ENCODE assay signal across 9 mouse cellular contexts in genomic region chr3:126609795-126610451, GRCm38 (mm10). TPM values are rescaled to one million over a fixed set of nuclear protein-coding genes. Genes with fewer than 3 reads are reported as not detected.
DNase-seq lines count a peak whose midpoint lies in the region; ATAC-seq and TF ChIP-seq lines count a peak whose summit lies in the region.
"Had no signal": no experiment of that assay in that cellular context is flagged by ENCODE, and none has a peak within 500 bp of the region (broad histone marks: within the 10 kb centered on the region; RNA-seq: fewer than 3 reads in every experiment).

No protein-coding gene starts in this region.

- TF ChIP-seq CTCF in layer of hippocampus, adult 2 months (conservative IDR thresholded peaks at IDR 0.05), result no peak

- WGBS in heart, embryonic 10.5 days, result 40% methylated on average over 14 of the region's 14 CpGs
- 62% methylated on average over 14 of the region's 14 CpGs for WGBS in intestine, embryonic 15.5 days
- 71% methylated on average over 14 of the region's 14 CpGs for WGBS in stomach, embryonic 14.5 days

- no peaks in the 10 kb centered on the region for H3K36me3 ChIP-seq in heart, embryonic 10.5 days
- H3K36me3 ChIP-seq in intestine, embryonic 15.5 days, result no peaks in the 10 kb centered on the region
- H3K36me3 ChIP-seq in stomach, embryonic 14.5 days (ENCODE audit: control insufficient read depth, insufficient read depth, low read length), result no peaks in the 10 kb centered on the region

- H3K4me1 ChIP-seq in heart, embryonic 10.5 days, result peaks cover 51% of the 10 kb centered on the region
- peaks cover 10% of the 10 kb centered on the region; the same call in 1 of the 2 replicates for H3K4me1 ChIP-seq in intestine, embryonic 15.5 days (replicated peaks)
- H3K4me1 ChIP-seq in stomach, embryonic 14.5 days (ENCODE audit: control insufficient read depth, insufficient read depth, low read length), result peaks cover 12% of the 10 kb centered on the region; the same call in 1 of the 2 replicates

- H3K27me3 ChIP-seq in heart, embryonic 10.5 days (ENCODE audit: insufficient read depth, poor library complexity, severe bottlenecking), result no peaks in the 10 kb centered on the region
- H3K27me3 ChIP-seq in intestine, embryonic 15.5 days (replicated peaks), result no peaks in the 10 kb centered on the region
- no peaks in the 10 kb centered on the region for H3K27me3 ChIP-seq in stomach, embryonic 14.5 days (ENCODE audit: control insufficient read depth, insufficient read depth, low read length)

- H3K4me2 ChIP-seq in intestine, embryonic 15.5 days (replicated peaks), result peak overlapping the region; percentile 26; the same call in 1 of the 2 replicates
- no peak overlapping the region for H3K4me2 ChIP-seq in stomach, embryonic 14.5 days (replicated peaks; ENCODE audit: low read depth, low read length)

- H3K9ac ChIP-seq in intestine, embryonic 15.5 days, result no peak overlapping the region
- H3K9ac ChIP-seq in stomach, embryonic 14.5 days (replicated peaks; ENCODE audit: low read depth, low read length), result no peak overlapping the region

- DNase-seq in heart, embryonic 10.5 days (ENCODE audit: low spot score), result no peak
- DNase-seq in heart, postnatal 4 days, result no peak
- DNase-seq in spleen, postnatal 36 days (ENCODE audit: low spot score in 2 of 2), result peak; percentile 57 to 60
- DNase-seq in spleen, postnatal 10 days (ENCODE audit: low spot score in 2 of 2), result no peak
- DNase-seq in layer of hippocampus, adult 2 months (ENCODE audit: low spot score in 2 of 2), result no peak
- DNase-seq in frontal cortex, postnatal 25 days (ENCODE audit: low spot score in 2 of 2), result no peak
- DNase-seq: gastrocnemius, postnatal 14 days had no signal

- H3K4me3 ChIP-seq in heart, embryonic 10.5 days, result no peak overlapping the region
- H3K4me3 ChIP-seq in intestine, embryonic 15.5 days (replicated peaks), result no peak overlapping the region
- H3K4me3 ChIP-seq in stomach, embryonic 14.5 days (ENCODE audit: low read depth, low read length), result no peak overlapping the region
- no peak overlapping the region for H3K4me3 ChIP-seq in layer of hippocampus, adult 2 months

- no peaks in the 10 kb centered on the region for H3K9me3 ChIP-seq in heart, embryonic 10.5 days
- H3K9me3 ChIP-seq in intestine, embryonic 15.5 days, result no peaks in the 10 kb centered on the region
- H3K9me3 ChIP-seq in stomach, embryonic 14.5 days (ENCODE audit: control insufficient read depth, low read depth, low read length), result no peaks in the 10 kb centered on the region

- peak overlapping the region; percentile 73 for H3K27ac ChIP-seq in heart, embryonic 10.5 days
- H3K27ac ChIP-seq in intestine, embryonic 15.5 days, result peak overlapping the region; percentile 56
- no peak overlapping the region for H3K27ac ChIP-seq in stomach, embryonic 14.5 days (ENCODE audit: low read length)
- H3K27ac ChIP-seq in layer of hippocampus, adult 2 months, result no peak overlapping the region

- peak; percentile 92 for ATAC-seq in intestine, embryonic 15.5 days
- ATAC-seq in stomach, embryonic 14.5 days (ENCODE audit: insufficient number of reproducible peaks, insufficient read depth, low FRiP score, low read depth), result peak; percentile 68

RNA-seq across cellular contexts. Expression of gene Camk2d, which starts 13.8 kb away (rescaled TPM):
- 58.0 and 93.6 TPM in 2 replicates for polyA plus RNA-seq in heart, embryonic 10.5 days (2016; fragmentation: Nextera tagmentation; extraction: Ambion mirVana)
- total RNA-seq in heart, postnatal 4 days (2021), result 100 to 1,000 TPM; 208 to 210 TPM
- polyA plus RNA-seq in intestine, embryonic 15.5 days (2015; fragmentation: Nextera tagmentation; extraction: Ambion mirVana), result 37.8 and 39.9 TPM in 2 replicates
- polyA plus RNA-seq in stomach, embryonic 14.5 days (2014; fragmentation: Nextera tagmentation; extraction: Ambion mirVana), result 49.0 and 51.7 TPM in 2 replicates
- 10 to 100 TPM; 35.5 to 36.4 TPM for total RNA-seq in layer of hippocampus, adult 2 months (2021)

Comparison
In these comparisons a context has a peak if more than half of its experiments do, and no peak if none do; other contexts are left out.
1. DNase-seq: peak in spleen, postnatal 36 days (2 of 2); none in heart, embryonic 10.5 days (single experiment), heart, postnatal 4 days (single experiment), spleen, postnatal 10 days (0 of 2), layer of hippocampus, adult 2 months (0 of 2) and frontal cortex, postnatal 25 days (0 of 2).
2. H3K27ac ChIP-seq: peak in heart, embryonic 10.5 days (single experiment) and intestine, embryonic 15.5 days (single experiment); none in stomach, embryonic 14.5 days (single experiment) and layer of hippocampus, adult 2 months (single experiment).